Mouse (Mus musculus) erythroblast, embryonic 14.5 days (primary cell): ENCODE results near the gene Pdzd8.

Experiments used
- GATA1 ChIP-seq: IDR thresholded peaks from 2 replicates; pipeline ENCODE4 v1.6.1; 2012; ENCODE audit warnings: low read length, inconsistent platforms, mixed read lengths
- TAL1 ChIP-seq: IDR thresholded peaks from 3 replicates; pipeline ENCODE4 v1.6.1; 2012; ENCODE audit warnings: low read length, inconsistent platforms, mixed read lengths

DNA sequence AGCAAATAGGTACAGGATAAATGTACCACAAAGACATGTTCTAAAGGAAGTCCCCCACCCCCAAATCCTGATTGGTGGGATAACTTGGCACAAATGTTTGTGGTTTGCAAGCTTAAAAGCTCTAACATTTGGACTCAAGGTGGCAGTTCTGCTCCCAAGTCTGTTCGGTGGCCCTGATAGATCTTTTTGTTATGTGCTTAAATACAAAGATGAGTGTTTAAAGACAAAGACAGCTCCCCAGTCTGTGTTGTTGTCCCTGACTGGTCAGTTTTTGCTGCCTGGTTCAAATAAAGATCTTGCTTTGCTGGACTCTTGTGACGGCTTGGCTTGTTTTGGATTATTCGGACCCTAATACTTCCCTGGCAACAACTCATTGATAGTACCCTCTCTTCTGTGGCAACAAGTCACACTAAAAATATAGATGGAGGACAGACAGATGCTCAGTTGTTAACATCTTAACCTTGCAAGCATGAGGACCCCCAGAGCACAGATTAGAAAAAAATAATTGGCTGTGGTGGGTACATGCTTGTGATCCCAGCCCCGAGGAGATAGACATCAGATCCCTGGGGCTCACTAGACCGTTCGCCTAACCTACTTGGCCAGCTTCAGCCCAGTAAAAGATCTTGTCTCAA lies 3.9 kb upstream of the Pdzd8 start:
- TF ChIP-seq GATA1 (no peak), TAL1 (no peak)
